In the genomic region with DNA sequence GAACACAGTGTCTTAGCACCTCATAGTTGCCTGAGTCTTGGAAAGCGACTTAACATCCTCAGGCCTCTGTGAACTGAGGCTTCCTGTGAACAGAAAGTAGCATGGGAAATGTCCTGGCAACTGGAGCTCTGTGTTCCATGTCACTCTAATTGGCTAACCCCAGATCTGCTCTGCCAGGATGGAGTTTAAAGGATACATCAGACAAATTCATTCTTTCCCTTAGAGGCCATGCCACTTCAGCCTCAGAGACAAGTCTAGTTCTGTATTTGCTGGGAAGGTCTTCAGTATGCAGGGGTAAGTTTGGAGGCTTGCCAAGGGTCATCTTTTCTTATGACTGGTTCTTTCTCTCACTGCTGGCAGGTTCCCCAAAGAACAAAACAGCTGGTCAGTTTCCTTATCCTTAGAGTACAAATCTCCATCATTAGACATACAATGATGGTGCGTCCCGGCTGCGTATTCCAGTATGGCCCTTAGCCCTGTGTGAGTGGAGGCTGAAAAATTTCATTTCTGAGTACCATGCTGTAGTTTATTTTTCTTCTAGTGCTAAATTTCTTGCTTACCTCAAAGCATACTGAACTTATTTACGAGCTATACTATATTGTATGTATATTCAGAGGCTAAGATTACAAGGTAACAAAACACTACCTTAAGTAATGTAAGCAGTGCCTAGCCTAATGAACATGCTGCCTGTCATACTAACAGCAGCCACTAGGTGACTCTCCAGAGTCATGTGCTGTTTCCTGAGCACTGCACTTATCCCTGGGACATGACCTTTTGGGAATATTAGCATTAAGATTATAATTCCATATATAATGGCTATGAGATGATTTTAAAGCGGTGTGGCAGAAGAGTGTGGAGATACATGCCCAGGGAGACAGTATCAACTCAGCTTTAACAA, we compare ENCODE assay signal across 8 mouse cellular contexts. TPM values are rescaled to one million over a fixed set of nuclear protein-coding genes. Genes with fewer than 3 reads are reported as not detected.
DNase-seq lines count a peak whose midpoint lies in the region; ATAC-seq lines count a peak whose summit lies in the region.

No protein-coding gene starts in this region.

- peaks cover 36% of the 10 kb centered on the region for H3K36me3 ChIP-seq in forebrain, embryonic 12.5 days (replicated peaks)
- peaks cover 30% of the 10 kb centered on the region for H3K36me3 ChIP-seq in hindbrain, embryonic 12.5 days
- peaks cover 5% of the 10 kb centered on the region for H3K36me3 ChIP-seq in lung, embryonic 16.5 days (ENCODE audit: control insufficient read depth, insufficient read depth, low read length)

- no peaks in the 10 kb centered on the region for H3K27me3 ChIP-seq in forebrain, embryonic 12.5 days
- no peaks in the 10 kb centered on the region for H3K27me3 ChIP-seq in hindbrain, embryonic 12.5 days
- H3K27me3 ChIP-seq in lung, embryonic 16.5 days (ENCODE audit: control insufficient read depth, insufficient read depth, low read depth, low read length), result no peaks in the 10 kb centered on the region

- H3K9ac ChIP-seq in forebrain, embryonic 12.5 days, result no peak overlapping the region
- H3K9ac ChIP-seq in hindbrain, embryonic 12.5 days, result no peak overlapping the region
- H3K9ac ChIP-seq in lung, embryonic 16.5 days (ENCODE audit: low read length), result no peak overlapping the region

- no peak overlapping the region for H3K4me3 ChIP-seq in forebrain, embryonic 12.5 days (replicated peaks)
- no peak overlapping the region for H3K4me3 ChIP-seq in hindbrain, embryonic 12.5 days
- H3K4me3 ChIP-seq in lung, embryonic 16.5 days (ENCODE audit: low read length), result no peak overlapping the region

- DNase-seq in gastrocnemius, adult 18-20 months (ENCODE audit: low spot score), result peak; percentile 75
- no peak for DNase-seq in gastrocnemius, postnatal 25 days
- DNase-seq in layer of hippocampus, adult 9-10 months (ENCODE audit: low spot score), result peak; percentile 72
- peak; percentile 80 for DNase-seq in retina, embryonic 14.5 days (ENCODE audit: low spot score)

- no peaks in the 10 kb centered on the region for H3K9me3 ChIP-seq in forebrain, embryonic 12.5 days
- no peaks in the 10 kb centered on the region for H3K9me3 ChIP-seq in hindbrain, embryonic 12.5 days (replicated peaks)
- no peaks in the 10 kb centered on the region for H3K9me3 ChIP-seq in lung, embryonic 16.5 days (ENCODE audit: control insufficient read depth, low read length)

- H3K27ac ChIP-seq in forebrain, embryonic 12.5 days, result no peak overlapping the region
- no peak overlapping the region for H3K27ac ChIP-seq in hindbrain, embryonic 12.5 days
- no peak overlapping the region for H3K27ac ChIP-seq in lung, embryonic 16.5 days (ENCODE audit: low read length)

- WGBS in forebrain, embryonic 12.5 days, result 65% methylated on average over 6 of the region's 6 CpGs
- WGBS in hindbrain, embryonic 12.5 days, result 68% methylated on average over 6 of the region's 6 CpGs
- 51% methylated on average over 6 of the region's 6 CpGs for WGBS in lung, embryonic 16.5 days

- no peak overlapping the region for H3K4me2 ChIP-seq in forebrain, embryonic 12.5 days
- no peak overlapping the region for H3K4me2 ChIP-seq in hindbrain, embryonic 12.5 days (replicated peaks)
- H3K4me2 ChIP-seq in lung, embryonic 16.5 days (ENCODE audit: low read depth, low read length), result no peak overlapping the region

- H3K4me1 ChIP-seq in forebrain, embryonic 12.5 days, result no peaks in the 10 kb centered on the region
- peaks cover 13% of the 10 kb centered on the region for H3K4me1 ChIP-seq in hindbrain, embryonic 12.5 days
- no peaks in the 10 kb centered on the region for H3K4me1 ChIP-seq in lung, embryonic 16.5 days (replicated peaks; ENCODE audit: control insufficient read depth, insufficient read depth, low read length)

- ATAC-seq in cerebellum, adult (ENCODE audit: insufficient number of reproducible peaks, low FRiP score, low TSS enrichment), result peak; percentile 81
- peak; percentile 79 for ATAC-seq in forebrain, embryonic 12.5 days (ENCODE audit: low FRiP score)
- ATAC-seq in hindbrain, embryonic 12.5 days (ENCODE audit: low FRiP score), result peak; percentile 79
- peak; percentile 70; the same call in 1 of the 2 replicates for ATAC-seq in lung, embryonic 16.5 days (ENCODE audit: low read depth)

RNA-seq across cellular contexts. Expression of a gene that starts 11.0 kb away (rescaled TPM):
- total RNA-seq in gastrocnemius, adult 18-20 months (2021), result 100 to 1,000 TPM in 1 of 2 experiments, 10 to 100 TPM in 1; 61.3 to 105 TPM
- 10 to 100 TPM; 38.2 to 41.9 TPM for total RNA-seq in gastrocnemius, postnatal 25 days (2021)
- polyA plus RNA-seq in forebrain, embryonic 12.5 days (2016; fragmentation: Nextera tagmentation; extraction: Ambion mirVana), result 83.6 and 97.2 TPM in 2 replicates
- 105 and 106 TPM in 2 replicates for polyA plus RNA-seq in hindbrain, embryonic 12.5 days (2016; fragmentation: Nextera tagmentation; extraction: Ambion mirVana)
- 48.0 and 48.3 TPM in 2 replicates for polyA plus RNA-seq in lung, embryonic 16.5 days (2015; fragmentation: Nextera tagmentation; extraction: Ambion mirVana)

RNA-seq across cellular contexts. Expression of a gene that starts 31.6 kb away (rescaled TPM):
- not detected for total RNA-seq in gastrocnemius, adult 18-20 months (2021)
- not detected for total RNA-seq in gastrocnemius, postnatal 25 days (2021)
- polyA plus RNA-seq in forebrain, embryonic 12.5 days (2016; fragmentation: Nextera tagmentation; extraction: Ambion mirVana), result not detected in 2 replicates
- not detected in 2 replicates for polyA plus RNA-seq in hindbrain, embryonic 12.5 days (2016; fragmentation: Nextera tagmentation; extraction: Ambion mirVana)
- polyA plus RNA-seq in lung, embryonic 16.5 days (2015; fragmentation: Nextera tagmentation; extraction: Ambion mirVana), result 0.09 TPM in 1 of 2 replicates, not detected in the other

RNA-seq across cellular contexts. Expression of a gene that starts 33.7 kb away (rescaled TPM):
- total RNA-seq in gastrocnemius, adult 18-20 months (2021), result not detected
- total RNA-seq in gastrocnemius, postnatal 25 days (2021), result not detected
- not detected in 2 replicates for polyA plus RNA-seq in forebrain, embryonic 12.5 days (2016; fragmentation: Nextera tagmentation; extraction: Ambion mirVana)
- polyA plus RNA-seq in hindbrain, embryonic 12.5 days (2016; fragmentation: Nextera tagmentation; extraction: Ambion mirVana), result not detected in 2 replicates
- polyA plus RNA-seq in lung, embryonic 16.5 days (2015; fragmentation: Nextera tagmentation; extraction: Ambion mirVana), result not detected in 2 replicates

RNA-seq across cellular contexts. Expression of a gene that starts 37.0 kb away (rescaled TPM):
- under 1 TPM in 1 of 2 experiments, not detected in 1; 0.31 TPM for total RNA-seq in gastrocnemius, adult 18-20 months (2021)
- not detected for total RNA-seq in gastrocnemius, postnatal 25 days (2021)
- polyA plus RNA-seq in forebrain, embryonic 12.5 days (2016; fragmentation: Nextera tagmentation; extraction: Ambion mirVana), result not detected in 2 replicates
- polyA plus RNA-seq in hindbrain, embryonic 12.5 days (2016; fragmentation: Nextera tagmentation; extraction: Ambion mirVana), result 0.07 TPM in 1 of 2 replicates, not detected in the other
- polyA plus RNA-seq in lung, embryonic 16.5 days (2015; fragmentation: Nextera tagmentation; extraction: Ambion mirVana), result 0.11 and 0.15 TPM in 2 replicates

RNA-seq across cellular contexts. Expression of a gene that starts 47.6 kb away (rescaled TPM):
- total RNA-seq in gastrocnemius, adult 18-20 months (2021), result not detected
- not detected for total RNA-seq in gastrocnemius, postnatal 25 days (2021)
- not detected in 2 replicates for polyA plus RNA-seq in forebrain, embryonic 12.5 days (2016; fragmentation: Nextera tagmentation; extraction: Ambion mirVana)
- polyA plus RNA-seq in hindbrain, embryonic 12.5 days (2016; fragmentation: Nextera tagmentation; extraction: Ambion mirVana), result not detected in 2 replicates
- 0.51 and 2.0 TPM in 2 replicates for polyA plus RNA-seq in lung, embryonic 16.5 days (2015; fragmentation: Nextera tagmentation; extraction: Ambion mirVana)
